Mouse (Mus musculus) bone marrow macrophage, adult 2 months (primary cell): ENCODE measurements at regions not wholly inside any gene's neighbourhood (a gene's known extent, or its start where the extent isn't known, plus 50 kb on each side); places are given as distances from the start of the nearest gene placed in this dataset.

Experiments used
- H3K27ac ChIP-seq: 2 replicates; pipeline ENCODE4 v1.5.1; 2012; ENCODE audit warnings: low read depth, low read length; ENCODE audit not compliant: insufficient read depth
- H3K4me1 ChIP-seq: 2 replicates; pipeline ENCODE4 v1.6.1; 2012; ENCODE audit warnings: low read length; ENCODE audit not compliant: control insufficient read depth, insufficient read depth
- H3K4me3 ChIP-seq: 2 replicates; pipeline ENCODE4 v1.5.1; 2012; ENCODE audit warnings: mild to moderate bottlenecking, low read length, moderate library complexity; ENCODE audit not compliant: insufficient read depth
- CTCF ChIP-seq: IDR thresholded peaks from 2 replicates; pipeline ENCODE4 v1.5.1; 2012; ENCODE audit warnings: low read depth, mild to moderate bottlenecking, low read length, moderate library complexity
- POLR2A ChIP-seq: IDR thresholded peaks from 2 replicates; pipeline ENCODE4 v1.6.1; 2012; ENCODE audit warnings: mild to moderate bottlenecking, low read depth, low read length, borderline replicate concordance

DNA sequence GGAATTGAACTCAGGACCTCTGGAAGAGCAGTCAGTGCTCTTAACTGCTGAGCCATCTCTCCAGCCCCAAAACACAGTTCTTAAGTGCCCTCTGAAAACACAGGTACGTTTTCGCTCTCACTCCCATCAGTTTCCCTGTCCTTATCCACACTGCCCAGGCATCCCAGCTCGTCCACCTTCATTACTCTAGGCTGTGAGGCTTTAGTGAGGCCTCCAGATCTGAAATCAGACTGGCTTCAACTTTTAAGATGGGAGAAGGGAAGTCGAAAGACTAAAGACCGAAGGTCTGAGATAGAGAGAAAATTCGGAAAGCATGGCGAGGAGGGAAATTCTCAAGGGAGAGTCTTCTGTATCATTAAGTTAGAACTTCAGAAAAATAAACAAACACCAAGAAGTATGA, 54.8 kb upstream of the Tet2 start:
- Histone ChIP-seq H3K4me3 (no peak overlapping the region), H3K27ac (no peak overlapping the region), H3K4me1 (peaks cover 17% of the 10 kb centered on the region)
- TF ChIP-seq CTCF (no peak), POLR2A (no peak)

DNA sequence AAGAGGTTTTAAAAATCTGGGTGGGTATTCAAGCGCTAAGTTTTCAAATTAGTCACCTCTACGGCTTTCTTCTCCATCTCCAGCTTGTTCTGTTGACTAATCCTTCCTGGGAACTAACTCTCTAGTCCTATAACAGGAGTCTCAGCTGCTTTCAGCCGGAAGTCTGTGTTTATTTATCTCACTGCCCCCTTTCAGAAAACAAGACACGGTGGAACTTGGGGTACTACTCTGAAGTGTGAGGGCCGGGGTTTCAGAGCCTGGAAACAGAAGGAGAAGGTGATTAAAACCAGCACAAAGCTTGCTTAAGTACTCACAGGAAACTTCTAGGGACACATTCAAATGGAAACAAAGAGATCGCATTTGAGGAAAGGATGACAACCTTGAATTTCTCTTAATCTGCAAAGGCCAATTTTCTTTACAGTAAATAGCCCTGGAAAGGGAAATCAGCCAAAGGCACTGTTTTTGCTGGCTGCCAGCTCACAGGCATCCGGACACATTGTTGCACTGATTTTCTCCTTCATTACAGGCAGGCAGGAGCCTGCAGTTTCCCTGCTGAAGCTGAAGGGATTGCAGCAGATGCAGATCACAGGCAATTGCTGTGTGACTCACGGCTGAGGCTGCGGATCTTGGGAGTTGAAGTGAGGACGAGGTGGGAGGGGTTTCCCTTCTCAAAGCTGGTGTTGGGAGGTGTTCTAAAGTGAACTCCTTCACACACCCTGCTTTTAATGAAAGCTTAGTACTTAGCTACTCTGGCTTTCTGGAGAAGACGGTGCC, 55.7 kb upstream of the Tet2 start:
- Histone ChIP-seq H3K4me1 (peaks cover 17% of the 10 kb centered on the region), H3K4me3 (no peak overlapping the region), H3K27ac (peak overlapping the region; percentile 35)
- no peak for TF ChIP-seq POLR2A

DNA sequence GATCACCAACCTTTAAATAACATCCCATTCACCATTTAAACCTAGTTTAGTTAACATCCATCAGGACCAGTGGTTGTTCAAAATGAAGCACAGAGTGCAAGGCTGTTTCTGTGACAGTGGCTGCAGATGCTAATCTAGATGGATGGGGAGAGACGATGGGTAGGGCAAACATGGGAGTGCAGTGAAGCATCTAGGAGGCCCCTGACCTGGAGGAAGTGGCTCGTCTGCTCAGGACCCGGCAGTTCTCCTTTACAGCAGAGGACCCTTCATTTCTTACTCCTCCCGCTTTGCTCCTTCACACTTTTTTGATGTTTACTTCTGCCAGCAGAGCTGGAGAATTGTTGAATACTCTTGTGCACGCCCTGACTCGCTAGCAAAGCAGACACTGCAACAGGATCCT, 60.5 kb upstream of the Tet2 start:
- no peak for TF ChIP-seq POLR2A
- no peak for TF ChIP-seq CTCF
- Histone ChIP-seq H3K27ac (no peak overlapping the region), H3K4me3 (no peak overlapping the region), H3K4me1 (peaks cover 13% of the 10 kb centered on the region)

DNA sequence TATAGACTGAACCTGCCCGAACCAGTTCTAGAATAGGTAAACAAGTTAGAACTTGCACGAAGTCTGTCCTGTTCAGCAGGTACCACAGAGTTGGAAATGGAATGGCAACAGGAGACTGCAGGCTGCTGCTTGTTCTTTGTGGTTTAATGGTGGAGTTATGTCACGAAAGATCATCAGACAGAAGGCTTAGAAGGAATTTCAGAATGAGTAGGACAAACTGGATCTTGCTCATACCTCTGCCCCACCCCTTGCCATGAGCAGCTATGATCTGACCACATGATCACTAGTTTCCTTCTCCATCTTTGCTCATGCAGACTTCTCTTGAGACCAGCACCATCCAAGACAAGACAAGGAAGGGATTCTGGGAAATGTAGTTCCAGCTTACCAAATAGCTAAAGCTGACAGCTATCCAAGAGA, 63.9 kb upstream of the Tet2 start:
- no peaks in the 10 kb centered on the region for H3K4me1 ChIP-seq
- no peak overlapping the region for H3K4me3 ChIP-seq
- no peak for TF ChIP-seq CTCF
- no peak for TF ChIP-seq POLR2A
- no peak overlapping the region for H3K27ac ChIP-seq

DNA sequence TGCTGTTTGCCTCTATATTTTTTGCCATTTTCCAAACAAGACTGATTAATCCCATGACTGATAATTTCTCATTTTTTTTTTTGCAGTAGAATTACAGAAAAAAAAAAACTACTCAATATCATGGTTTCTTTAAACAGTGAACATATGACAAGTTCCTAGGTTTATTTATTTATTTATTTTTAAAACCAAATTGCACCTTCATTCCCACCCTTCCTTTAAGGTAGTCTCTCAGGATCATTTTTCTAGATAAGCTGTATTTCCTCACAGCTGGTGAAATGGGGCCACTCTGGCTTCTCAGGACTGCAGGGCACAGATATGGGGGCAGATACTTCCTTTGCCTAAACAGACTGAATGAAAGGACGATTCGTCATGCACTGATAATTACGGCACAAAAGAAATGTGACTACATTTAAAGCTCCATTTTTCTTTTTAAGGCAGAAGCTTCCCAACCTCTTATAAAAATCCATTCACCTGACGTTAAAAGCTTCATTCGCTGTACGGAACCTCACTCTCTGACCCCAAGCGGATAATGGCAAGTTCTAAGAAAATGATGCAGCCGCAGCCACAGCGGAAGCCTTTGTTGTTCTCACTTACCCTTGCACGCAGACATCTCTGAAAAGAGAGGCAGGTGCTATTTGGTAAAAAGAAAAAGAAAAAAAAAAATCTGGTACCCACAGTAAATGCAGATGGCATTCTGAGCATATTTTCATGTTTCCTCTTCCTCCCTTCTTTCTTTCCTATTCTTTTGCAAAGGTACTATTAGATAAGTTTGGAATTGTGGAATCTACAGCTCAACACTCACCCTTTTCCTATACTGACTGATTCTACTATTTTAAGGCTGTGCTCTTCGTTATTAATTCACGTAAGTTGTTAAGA, 69.1 kb upstream of the Tet2 start:
- no peak overlapping the region for H3K4me3 ChIP-seq
- no peak overlapping the region for H3K27ac ChIP-seq
- no peak for TF ChIP-seq POLR2A
- no peak for TF ChIP-seq CTCF
- no peaks in the 10 kb centered on the region for H3K4me1 ChIP-seq

DNA sequence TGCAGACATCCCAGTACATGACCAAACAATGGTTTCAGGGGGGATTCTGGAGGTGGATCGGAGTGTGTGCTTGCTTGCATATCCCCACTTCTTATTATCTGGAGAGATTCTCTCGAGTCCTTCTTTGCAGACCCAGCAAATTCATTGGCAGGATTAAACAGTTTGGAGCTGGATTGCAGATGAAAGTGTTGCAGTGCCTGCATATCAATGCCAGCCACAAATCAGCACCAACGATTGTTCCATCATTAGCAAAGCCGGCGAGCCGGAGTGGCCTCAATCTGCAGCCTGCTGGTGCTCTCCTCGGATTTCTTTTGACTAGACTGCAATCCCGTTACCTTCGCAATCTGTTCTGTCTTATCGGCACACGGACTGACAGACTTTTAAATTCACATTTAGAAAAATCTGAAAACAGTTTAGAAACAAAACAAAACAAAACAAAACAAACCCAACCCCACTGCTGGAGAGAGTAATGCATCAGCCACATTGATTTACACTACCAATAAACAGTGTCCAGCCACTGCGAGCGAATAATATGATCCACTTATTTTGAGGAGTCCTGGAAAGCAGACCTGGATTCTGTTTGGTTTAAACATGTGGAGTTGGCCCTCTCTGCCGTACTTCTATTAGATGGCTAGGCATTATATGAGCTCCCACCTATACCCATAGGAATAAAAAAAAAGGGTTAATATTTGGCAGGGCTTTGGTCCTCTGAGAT, 69.9 kb upstream of the Tet2 start:
- H3K27ac ChIP-seq, result no peak overlapping the region
- no peak overlapping the region for H3K4me3 ChIP-seq
- TF ChIP-seq CTCF (no peak), POLR2A (no peak)
- H3K4me1 ChIP-seq, result no peaks in the 10 kb centered on the region

DNA sequence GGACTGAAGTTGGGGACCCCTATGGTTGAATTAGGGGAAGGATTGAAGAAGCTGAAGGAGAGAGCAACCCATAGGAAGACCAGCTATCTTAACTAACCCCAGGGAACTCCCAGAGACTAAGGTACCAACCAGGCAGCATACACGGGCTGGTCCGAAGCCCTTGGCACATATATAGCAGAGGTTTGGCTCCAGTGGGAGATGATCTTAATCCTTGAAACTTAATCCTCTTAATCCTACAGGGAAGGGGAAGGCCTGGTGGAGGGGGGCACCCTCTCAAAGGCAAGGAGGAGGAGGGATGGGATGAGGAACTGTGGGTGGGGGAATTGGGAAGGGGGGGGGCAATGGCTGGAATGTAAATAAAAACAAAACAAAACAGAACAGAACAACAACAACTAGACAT, 72.1 kb upstream of the Tet2 start:
- Histone ChIP-seq H3K4me3 (no peak overlapping the region), H3K27ac (no peak overlapping the region), H3K4me1 (no peaks in the 10 kb centered on the region)
- no peak for TF ChIP-seq POLR2A
- no peak for TF ChIP-seq CTCF

DNA sequence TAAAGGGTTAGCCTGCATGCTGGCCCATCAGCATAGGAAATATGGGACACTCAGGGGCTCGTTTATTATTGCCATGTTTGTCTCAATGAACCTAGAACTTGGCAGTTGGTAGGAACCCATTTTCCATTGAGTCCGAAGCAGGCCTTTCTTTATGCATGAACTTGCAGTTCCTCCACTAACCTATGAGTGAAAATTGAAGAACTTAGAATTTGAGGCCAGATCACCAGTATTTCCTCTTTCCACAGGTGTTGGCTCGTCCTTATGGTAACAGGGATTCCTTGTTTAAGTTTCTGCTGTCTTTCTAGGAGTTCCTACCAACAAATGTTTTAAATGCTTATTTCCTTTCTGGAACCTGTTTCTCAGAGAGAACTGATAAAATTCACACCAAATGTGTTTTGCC, 73.6 kb upstream of the Tet2 start:
- Histone ChIP-seq H3K4me1 (peaks cover 5% of the 10 kb centered on the region), H3K4me3 (no peak overlapping the region), H3K27ac (no peak overlapping the region)
- TF ChIP-seq CTCF (no peak), POLR2A (no peak)

DNA sequence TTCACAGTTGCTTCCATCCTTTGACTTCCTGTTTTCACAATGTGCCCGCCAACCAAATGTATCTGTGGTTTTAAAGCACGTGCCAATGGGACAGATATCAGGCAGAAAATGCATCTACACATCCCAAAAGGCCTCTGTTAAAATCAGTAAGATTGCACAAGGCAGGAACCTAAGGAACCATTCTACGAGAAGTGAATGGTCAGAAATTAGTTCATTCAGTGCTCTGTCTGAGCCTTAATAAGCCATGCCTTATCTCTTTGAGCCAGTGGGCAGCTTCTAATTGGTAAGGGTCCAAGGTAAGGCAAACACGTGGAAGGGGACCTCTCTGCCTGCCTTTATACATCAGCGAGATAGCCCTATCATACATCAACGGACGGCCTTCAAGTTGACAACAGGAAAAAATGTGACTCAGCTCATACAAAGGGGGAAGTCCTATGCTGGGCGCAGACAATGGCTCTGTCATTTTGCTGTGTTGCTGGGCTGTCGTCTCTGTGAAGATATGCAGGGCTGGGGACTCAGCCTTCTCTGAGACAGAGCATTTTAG, 78.3 kb upstream of the Tet2 start:
- Histone ChIP-seq H3K27ac (peak overlapping the region; percentile 98), H3K4me1 (peaks cover 40% of the 10 kb centered on the region), H3K4me3 (peak overlapping the region; percentile 30; the same call in 1 of the 2 replicates)
- TF ChIP-seq CTCF (no peak), POLR2A (no peak)
